Mouse (Mus musculus) olfactory bulb, adult 2 months (tissue): ENCODE measurements around the gene Mid1. TPM values are rescaled to one million over a fixed set of nuclear protein-coding genes. Genes with fewer than 3 reads are reported as not detected.
"Not testable (repeated sequence)": the region's sequence is repeated elsewhere in the genome, so short reads cannot be mapped to it uniquely, and the experiment has no call there.

ENCODE experiments used
- H3K27ac ChIP-seq: fragments of 200-500 bp; 2 replicates; pipeline ENCODE4 v1.5.1; 2012; ENCODE audit warnings: low read depth, low read length; ENCODE audit not compliant: insufficient read depth
- H3K4me1 ChIP-seq: fragments of 200-500 bp; 2 replicates; pipeline ENCODE4 v1.6.1; 2012; ENCODE audit warnings: low read length; ENCODE audit not compliant: control insufficient read depth, insufficient read depth
- H3K4me3 ChIP-seq: fragments of 200-500 bp; 2 replicates; pipeline ENCODE4 v1.5.1; 2012; ENCODE audit warnings: mild to moderate bottlenecking, low read depth, low read length, moderate library complexity; ENCODE audit not compliant: insufficient read depth
- WGBS: fragments of 180-500 bp; shearing (Covaris S2); methylation state at CpG from one replicate; pipeline ENCODE4 v1.1.7; 2018; 5-methylcytosine and 5-hydroxymethylcytosine counted together
- polyA plus RNA-seq: library from polyadenylated mRNA; stranded (reverse); fragments of >200 nt; gene quantifications from 2 replicates; pipeline ENCODE4 v1.2.4, GENCODE M21; 2012; ENCODE audit warnings: low replicate concordance; ENCODE audit not compliant: missing spikeins, insufficient read depth, insufficient read length

Gene Mid1
- polyA plus RNA-seq, 1 experiment: not detected

DNA sequence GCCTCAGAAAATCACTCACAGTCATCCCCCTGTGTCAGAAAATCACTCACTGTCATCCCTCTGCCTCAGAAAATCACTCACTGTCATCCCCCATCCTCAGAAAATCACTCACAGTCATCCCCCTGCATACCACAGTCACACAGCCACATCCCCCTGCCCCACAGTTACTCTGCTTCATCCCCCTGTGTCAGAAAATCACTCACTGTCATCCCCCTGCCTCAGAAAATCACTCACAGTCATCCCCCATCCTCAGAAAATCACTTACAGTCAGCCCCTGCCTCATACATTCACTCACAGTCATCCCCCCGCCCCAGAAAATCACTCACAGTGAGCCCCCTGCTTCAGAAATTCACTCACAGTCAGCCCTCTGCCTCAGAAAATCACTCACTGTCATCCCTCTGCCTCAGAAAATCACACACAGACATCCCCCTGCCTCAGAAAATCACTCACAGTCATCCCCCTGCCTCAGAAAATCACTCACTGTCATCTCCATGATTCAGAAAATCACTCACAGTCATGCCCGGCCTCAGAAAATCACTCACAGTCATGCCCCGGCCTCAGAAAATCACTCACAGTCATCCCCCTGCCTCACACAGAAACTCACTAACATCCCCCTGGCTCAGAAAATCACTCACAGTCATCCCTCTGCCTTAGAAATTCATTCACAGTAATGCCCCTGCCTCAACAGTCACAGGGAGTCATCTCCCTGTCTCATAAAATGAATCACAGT is 315.1 kb downstream of the Mid1 start:
- H3K4me1 ChIP-seq, H3K4me3 ChIP-seq, H3K27ac ChIP-seq: not testable (repeated sequence)
- 17% methylated on average over 1 of the region's 3 CpGs for WGBS

DNA sequence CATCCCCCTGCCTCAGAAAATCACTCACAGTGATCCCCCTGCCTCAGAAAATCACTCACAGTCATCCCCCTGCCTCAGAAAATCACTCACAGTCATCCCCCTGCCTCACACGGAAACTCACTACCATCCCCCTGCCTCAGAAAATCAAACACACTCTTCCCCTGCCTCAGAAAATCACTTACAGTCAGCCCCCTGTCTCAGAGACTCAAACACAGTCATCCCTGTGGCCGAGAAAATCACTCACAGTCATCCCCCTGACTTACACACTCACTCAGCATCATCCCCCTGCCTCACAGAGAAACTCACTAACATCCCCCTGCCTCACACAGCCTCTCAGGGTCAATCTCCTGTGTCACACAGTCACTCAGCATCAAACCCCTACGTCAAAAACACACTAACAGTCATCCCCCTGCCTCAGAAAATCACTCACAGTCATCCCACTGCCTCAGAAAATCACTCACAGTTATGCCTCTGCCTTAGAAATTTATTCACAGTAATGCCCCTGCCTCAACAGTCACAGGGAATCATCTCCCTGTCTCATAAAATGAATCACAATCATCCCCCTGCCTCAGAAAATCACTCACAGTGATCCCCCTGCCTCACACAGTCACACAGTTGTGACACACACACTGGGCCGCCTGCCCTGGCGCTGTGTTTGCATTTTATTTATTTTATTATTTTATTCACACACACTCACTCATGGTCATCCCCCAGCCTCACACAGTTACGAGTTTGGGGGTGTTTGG is 315.8 kb downstream of the Mid1 start:
- whole genome bisulfite sequencing: 43% methylated on average over 6 of the region's 6 CpGs
- not testable (repeated sequence) for H3K4me3 ChIP-seq, H3K4me1 ChIP-seq, H3K27ac ChIP-seq

DNA sequence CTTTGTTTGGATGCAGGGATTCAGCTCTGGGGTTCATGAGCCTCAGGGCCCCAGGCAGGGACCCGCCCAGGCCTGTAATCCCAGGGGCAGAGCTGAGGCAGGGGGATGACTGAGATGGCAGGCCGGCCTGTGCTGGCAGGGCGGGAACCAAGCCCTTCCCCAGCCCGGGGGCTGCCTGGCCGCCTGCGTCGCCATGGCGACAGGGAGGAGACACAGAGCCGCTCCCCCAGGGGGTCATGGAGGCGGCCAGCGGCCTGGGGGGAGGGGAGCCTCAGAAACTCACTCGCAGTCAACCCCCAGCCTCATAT is 316.3 kb downstream of the Mid1 start:
- not testable (repeated sequence) for H3K4me1 ChIP-seq, H3K27ac ChIP-seq, H3K4me3 ChIP-seq
- WGBS: 30% methylated on average over 4 of the region's 12 CpGs

DNA sequence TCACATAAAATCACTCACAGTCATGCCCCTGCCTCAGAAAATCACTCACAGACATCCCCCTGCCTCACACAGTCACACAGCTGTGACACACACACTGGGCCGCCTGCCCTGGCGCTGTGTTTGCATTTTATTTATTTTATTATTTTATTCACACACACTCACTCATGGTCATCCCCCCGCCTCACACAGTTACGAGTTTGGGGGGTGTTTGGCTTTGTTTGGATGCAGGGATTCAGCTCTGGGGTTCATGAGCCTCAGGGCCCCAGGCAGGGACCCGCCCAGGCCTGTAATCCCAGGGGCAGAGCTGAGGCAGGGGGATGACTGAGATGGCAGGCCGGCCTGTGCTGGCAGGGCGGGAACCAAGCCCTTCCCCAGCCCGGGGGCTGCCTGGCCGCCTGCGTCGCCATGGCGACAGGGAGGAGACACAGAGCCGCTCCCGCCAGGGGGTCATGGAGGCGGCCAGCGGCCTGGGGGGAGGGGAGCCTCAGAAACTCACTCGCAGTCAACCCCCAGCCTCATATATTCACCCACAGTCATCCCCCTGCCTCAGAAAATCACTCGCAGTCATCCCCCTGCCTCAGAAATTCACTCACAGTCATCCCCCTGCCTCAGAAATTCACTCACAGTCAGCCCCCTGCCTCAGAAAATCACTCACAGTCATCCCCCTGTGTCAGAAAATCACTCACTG is 317.7 kb downstream of the Mid1 start:
- WGBS: 45% methylated on average over 11 of the region's 18 CpGs
- H3K27ac ChIP-seq, H3K4me3 ChIP-seq, H3K4me1 ChIP-seq: not testable (repeated sequence)

DNA sequence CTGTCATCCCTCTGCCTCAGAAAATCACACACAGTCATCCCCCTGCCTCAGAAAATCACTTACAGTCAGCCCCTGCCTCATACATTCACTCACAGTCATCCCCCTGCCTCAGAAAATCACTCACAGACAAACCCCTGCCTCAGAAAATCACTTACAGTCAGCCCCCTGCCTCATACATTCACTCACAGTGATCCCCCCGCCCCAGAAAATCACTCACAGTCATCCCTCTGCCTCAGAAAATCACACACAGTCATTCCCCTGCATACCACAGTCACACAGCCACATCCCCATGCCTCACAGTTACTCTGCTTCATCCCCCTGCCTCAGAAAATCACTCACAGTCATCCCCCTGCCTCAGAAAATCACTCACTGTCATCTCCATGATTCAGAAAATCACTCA is 318.5 kb downstream of the Mid1 start:
- WGBS: 28% methylated on average over 1 of the region's 1 CpGs
- H3K27ac ChIP-seq, H3K4me3 ChIP-seq, H3K4me1 ChIP-seq: not testable (repeated sequence)

DNA sequence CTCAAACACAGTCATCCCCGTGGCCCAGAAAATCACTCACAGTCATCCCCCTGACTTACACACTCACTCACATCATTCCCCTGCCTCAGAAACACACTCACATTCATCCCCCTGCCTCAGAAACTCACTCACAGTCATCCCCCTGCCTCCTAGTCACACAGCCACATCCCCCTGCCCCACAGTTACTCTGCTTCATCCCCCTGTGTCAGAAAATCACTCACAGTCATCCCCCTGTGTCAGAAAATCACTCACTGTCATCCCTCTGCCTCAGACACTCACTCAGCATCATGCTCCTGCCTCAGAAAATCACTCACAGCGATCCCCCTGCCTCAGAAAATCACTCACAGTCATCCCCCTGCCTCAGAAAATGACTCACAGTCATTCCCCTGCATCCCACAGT is 319.2 kb downstream of the Mid1 start:
- not testable (repeated sequence) for H3K4me3 ChIP-seq, H3K27ac ChIP-seq, H3K4me1 ChIP-seq
- WGBS: 47% methylated on average over 2 of the region's 2 CpGs

DNA sequence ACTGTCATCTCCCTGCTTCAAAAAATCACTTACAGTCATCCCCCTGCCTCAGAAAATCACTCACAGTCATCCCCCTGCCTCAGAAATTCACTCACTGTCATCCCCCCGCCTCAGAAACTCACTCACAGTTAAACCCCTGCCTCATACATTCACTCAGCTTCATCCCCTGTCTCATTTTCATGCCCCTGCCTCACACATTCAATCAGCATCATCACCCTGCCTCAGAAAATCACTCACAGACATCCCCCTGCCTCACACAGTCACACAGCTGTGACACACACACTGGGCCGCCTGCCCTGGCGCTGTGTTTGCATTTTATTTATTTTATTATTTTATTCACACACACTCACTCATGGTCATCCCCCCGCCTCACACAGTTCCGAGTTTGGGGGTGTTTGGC is 319.8 kb downstream of the Mid1 start:
- WGBS: 30% methylated on average over 5 of the region's 5 CpGs
- H3K4me3 ChIP-seq, H3K4me1 ChIP-seq, H3K27ac ChIP-seq: not testable (repeated sequence)

DNA sequence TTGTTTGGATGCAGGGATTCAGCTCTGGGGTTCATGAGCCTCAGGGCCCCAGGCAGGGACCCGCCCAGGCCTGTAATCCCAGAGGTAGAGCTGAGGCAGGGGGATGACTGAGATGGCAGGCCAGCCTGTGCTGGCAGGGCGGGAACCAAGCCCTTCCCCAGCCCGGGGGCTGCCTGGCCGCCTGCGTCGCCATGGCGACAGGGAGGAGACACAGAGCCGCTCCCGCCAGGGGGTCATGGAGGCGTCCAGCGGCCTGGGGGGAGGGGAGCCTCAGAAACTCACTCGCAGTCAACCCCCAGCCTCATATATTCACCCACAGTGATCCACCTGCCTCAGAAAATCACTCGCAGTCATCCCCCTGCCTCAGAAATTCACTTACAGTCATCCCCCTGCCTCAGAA is 320.2 kb downstream of the Mid1 start:
- not testable (repeated sequence) for H3K4me1 ChIP-seq, H3K4me3 ChIP-seq, H3K27ac ChIP-seq
- WGBS: 18% methylated on average over 13 of the region's 13 CpGs

DNA sequence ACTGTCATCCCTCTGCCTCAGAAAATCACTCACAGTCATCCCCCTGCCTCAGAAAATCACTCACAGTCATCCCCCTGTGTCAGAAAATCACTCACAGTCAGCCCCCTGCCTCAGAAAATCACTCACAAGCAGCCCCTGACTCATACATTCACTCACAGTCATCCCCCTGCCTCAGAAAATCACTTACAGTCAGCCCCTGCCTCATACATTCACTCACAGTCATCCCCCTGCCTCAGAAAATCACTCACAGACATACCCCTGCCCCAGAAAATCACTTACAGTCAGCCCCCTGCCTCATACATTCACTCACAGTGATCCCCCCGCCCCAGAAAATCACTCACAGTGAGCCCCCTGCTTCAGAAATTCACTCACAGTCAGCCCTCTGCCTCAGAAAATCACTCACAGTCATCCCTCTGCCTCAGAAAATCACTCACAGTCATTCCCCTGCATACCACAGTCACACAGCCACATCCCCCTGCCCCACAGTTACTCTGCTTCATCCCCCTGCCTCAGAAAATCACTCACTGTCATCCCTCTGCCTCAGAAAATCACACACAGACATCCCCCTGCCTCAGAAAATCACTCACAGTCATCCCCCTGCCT is 320.8 kb downstream of the Mid1 start:
- not testable (repeated sequence) for H3K4me3 ChIP-seq, H3K4me1 ChIP-seq, H3K27ac ChIP-seq
- WGBS: 28% methylated on average over 1 of the region's 1 CpGs

DNA sequence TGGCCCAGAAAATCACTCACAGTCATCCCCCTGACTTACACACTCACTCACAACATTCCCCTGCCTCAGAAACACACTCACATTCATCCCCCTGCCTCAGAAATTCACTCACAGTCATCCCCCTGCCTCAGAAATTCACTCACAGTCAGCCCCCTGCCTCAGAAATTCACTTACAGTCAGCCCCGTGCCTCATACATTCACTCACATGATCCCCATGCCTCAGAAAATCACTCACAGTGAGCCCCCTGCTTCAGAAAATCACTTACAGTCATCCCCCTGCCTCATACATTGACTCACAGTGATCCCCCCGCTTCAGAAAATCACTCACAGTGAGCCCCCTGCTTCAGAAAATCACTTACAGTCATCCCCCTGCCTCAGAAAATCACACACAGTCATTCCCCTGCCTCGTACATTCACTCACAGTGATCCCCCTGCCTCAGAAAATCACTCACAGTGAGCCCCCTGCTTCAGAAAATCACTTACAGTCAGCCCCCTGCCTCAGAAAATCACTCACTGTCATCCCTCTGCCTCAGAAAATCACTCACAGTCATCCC is 321.8 kb downstream of the Mid1 start:
- H3K4me1 ChIP-seq, H3K27ac ChIP-seq, H3K4me3 ChIP-seq: not testable (repeated sequence)
- WGBS: 47% methylated on average over 3 of the region's 3 CpGs

DNA sequence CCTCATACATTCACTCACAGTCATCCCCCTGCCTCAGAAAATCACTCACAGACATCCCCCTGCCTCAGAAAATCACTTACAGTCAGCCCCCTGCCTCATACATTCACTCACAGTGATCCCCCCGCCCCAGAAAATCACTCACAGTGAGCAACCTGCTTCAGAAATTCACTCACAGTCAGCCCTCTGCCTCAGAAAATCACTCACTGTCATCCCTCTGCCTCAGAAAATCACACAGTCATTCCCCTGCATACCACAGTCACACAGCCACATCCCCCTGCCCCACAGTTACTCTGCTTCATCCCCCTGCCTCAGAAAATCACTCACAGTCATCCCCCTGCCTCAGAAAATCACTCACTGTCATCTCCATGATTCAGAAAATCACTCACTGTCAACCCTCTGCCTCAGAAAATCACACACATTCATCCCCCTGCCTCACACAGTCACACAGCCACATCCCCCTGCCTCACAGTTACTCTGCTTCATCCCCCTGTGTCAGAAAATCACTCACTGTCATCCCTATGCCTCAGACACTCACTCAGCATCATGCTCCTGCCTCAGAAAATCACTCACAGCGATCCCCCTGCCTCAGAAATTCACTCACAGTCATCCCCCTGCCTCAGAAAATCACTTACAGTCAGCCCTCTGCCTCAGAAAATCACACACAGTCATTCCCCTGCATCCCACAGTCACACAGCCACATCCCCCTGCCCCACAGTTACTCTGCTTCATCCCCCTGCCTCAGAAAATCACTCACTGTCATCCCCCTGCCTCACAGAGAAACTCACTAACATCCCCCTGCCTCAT is 322.6 kb downstream of the Mid1 start:
- not testable (repeated sequence) for H3K4me3 ChIP-seq, H3K27ac ChIP-seq, H3K4me1 ChIP-seq
- WGBS: 45% methylated on average over 2 of the region's 2 CpGs

DNA sequence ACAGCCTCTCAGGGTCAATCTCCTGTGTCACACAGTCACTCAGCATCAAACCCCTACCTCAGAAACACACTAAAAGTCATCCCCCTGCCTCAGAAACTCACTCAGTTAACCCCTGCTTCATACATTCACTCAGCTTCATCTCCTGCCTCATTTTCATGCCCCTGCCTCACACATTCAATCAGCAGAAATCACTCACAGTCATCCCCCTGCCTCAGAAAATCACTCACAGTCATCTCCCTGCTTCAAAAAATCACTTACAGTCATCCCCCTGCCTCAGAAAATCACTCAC is 323.1 kb downstream of the Mid1 start:
- H3K4me1 ChIP-seq, H3K27ac ChIP-seq, H3K4me3 ChIP-seq: not testable (repeated sequence)

DNA sequence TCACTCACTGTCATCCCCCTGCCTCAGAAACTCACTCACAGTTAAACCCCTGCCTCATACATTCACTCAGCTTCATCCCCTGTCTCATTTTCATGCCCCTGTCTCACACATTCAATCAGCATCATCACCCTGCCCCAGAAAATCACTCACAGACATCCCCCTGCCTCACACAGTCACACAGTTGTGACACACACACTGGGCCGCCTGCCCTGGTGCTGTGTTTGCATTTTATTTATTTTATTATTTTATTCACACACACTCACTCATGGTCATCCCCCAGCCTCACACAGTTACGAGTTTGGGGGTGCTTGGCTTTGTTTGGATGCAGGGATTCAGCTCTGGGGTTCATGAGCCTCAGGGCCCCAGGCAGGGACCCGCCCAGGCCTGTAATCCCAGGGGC is 323.6 kb downstream of the Mid1 start:
- H3K27ac ChIP-seq, H3K4me3 ChIP-seq, H3K4me1 ChIP-seq: not testable (repeated sequence)
- 32% methylated on average over 3 of the region's 3 CpGs for WGBS
